Mouse (Mus musculus) lung, embryonic 14.5 days (tissue): Measurements from ENCODE around the gene Spns1. TPM values are rescaled to one million over a fixed set of nuclear protein-coding genes. Genes with fewer than 3 reads are reported as not detected.

Experiments used
- ATAC-seq: fragments of 200-750 bp; cut with Nextera tagmentation; 2 replicates; pipeline ENCODE4 v1.8.0; 2017; ENCODE audit warnings: mild to moderate bottlenecking, moderate TSS enrichment, moderate library complexity; ENCODE audit not compliant: insufficient read depth
- DNase-seq: peaks from one replicate; pipeline ENCODE4 v3.0.0-alpha.2; 2015
- H3K27ac ChIP-seq: fragments of 300-500 bp; sonication (generic); 2 replicates; pipeline ENCODE4 v1.5.1; 2014; ENCODE audit warnings: low read depth, mild to moderate bottlenecking, moderate library complexity
- H3K27me3 ChIP-seq: fragments of 300-500 bp; sonication (generic); 2 replicates; pipeline ENCODE4 v1.6.1; 2014; ENCODE audit warnings: low read length, control low read depth; ENCODE audit not compliant: insufficient read depth
- H3K36me3 ChIP-seq: fragments of 300-500 bp; sonication (generic); 2 replicates; pipeline ENCODE4 v1.6.1; 2014; ENCODE audit warnings: control low read depth; ENCODE audit not compliant: insufficient read depth
- H3K4me1 ChIP-seq: fragments of 300-500 bp; sonication (generic); 2 replicates; pipeline ENCODE4 v1.6.1; 2014; ENCODE audit warnings: antibody characterized with exemption, control low read depth; ENCODE audit not compliant: insufficient read depth
- H3K4me2 ChIP-seq: fragments of 300-500 bp; sonication (generic); 2 replicates; pipeline ENCODE4 v1.6.1; 2014; ENCODE audit warnings: mild to moderate bottlenecking
- H3K4me3 ChIP-seq: fragments of 300-500 bp; sonication (generic); 2 replicates; pipeline ENCODE4 v1.5.1; 2014; ENCODE audit warnings: low read depth, low read length
- H3K9ac ChIP-seq: fragments of 300-500 bp; sonication (generic); 2 replicates; pipeline ENCODE4 v1.6.1; 2014
- H3K9me3 ChIP-seq: fragments of 300-500 bp; sonication (generic); 2 replicates; pipeline ENCODE4 v1.6.1; 2016; ENCODE audit warnings: low read depth, low read length, control low read depth
- CTCF ChIP-seq: IDR thresholded peaks from 2 replicates; pipeline ENCODE4 v1.5.1; 2016; ENCODE audit warnings: antibody characterized with exemption, low read depth
- WGBS: fragments of 180-500 bp; shearing (Covaris S2); extraction: QIAGEN DNeasy Blood & Tissue Kit; methylation state at CpG from one replicate; pipeline ENCODE4 v1.1.7; 2014; 5-methylcytosine and 5-hydroxymethylcytosine counted together
- polyA plus RNA-seq: library from polyadenylated mRNA; unstranded; fragments of >200 nt; fragmentation: Nextera tagmentation; extraction: Ambion mirVana; gene quantifications from 2 replicates; pipeline ENCODE4 v1.2.1, GENCODE M21; 2014

Spns1 gene
- polyA plus RNA-seq, 1 experiment from 2014 or later = 46.0 TPM

DNA sequence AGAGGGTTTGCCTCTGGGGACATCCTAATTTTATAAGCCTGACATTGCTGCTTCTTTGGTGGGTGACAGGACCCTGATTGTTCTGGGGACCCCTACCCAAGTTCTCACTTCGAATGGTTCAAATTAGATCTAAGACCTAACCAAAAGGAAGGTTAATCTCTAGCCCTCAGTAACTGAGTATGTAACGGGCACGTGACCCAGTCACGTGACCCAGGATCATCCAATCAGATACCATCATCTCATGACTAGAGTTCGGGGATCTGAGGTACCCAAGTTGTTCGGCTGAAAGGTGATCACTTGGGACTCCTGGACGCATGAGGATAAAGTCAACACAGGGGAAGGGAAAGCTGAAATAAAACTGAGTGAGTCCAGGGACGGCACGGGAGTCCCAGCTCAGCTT lies 4.2 kb downstream of the Spns1 start:
- H3K27ac ChIP-seq = no peak overlapping the region
- H3K27me3 ChIP-seq = no peaks in the 10 kb centered on the region
- 83% methylated on average over 9 of the region's 9 CpGs for WGBS
- ATAC-seq (no peak), DNase-seq (no peak)
- no peak overlapping the region for H3K4me3 ChIP-seq
- H3K9me3 ChIP-seq = no peaks in the 10 kb centered on the region
- H3K4me2 ChIP-seq = no peak overlapping the region
- no peaks in the 10 kb centered on the region for H3K4me1 ChIP-seq
- H3K36me3 ChIP-seq = peaks cover 43% of the 10 kb centered on the region
- H3K9ac ChIP-seq = no peak overlapping the region
- no peak for TF ChIP-seq CTCF

DNA sequence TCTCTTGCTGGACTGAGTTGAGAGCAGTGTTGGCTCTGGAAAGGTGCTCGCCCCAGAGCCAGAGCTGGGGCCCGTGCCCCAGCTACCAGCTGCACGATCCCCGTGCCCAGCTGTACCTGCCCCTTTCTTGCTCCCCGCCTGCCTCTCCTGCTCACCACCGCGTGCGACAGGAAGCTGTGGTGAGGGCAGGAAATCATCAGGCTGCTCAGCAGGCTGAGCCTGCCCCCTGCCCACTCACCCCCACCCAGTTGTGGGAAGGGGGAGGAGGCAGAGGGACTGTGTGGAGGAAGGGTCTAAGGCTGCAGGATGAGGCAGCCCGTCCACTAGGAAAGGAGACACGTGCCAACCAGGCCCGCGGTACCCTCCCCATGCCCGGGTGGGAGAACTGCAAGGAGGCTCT lies 7.9 kb downstream of the Spns1 start, which contains the start of gene Lat:
Lat (minus strand) TSS at position 178 of the 400 bp plus-strand sequence.
- WGBS = 70% methylated on average over 12 of the region's 13 CpGs
- peaks cover 40% of the 10 kb centered on the region for H3K36me3 ChIP-seq

DNA sequence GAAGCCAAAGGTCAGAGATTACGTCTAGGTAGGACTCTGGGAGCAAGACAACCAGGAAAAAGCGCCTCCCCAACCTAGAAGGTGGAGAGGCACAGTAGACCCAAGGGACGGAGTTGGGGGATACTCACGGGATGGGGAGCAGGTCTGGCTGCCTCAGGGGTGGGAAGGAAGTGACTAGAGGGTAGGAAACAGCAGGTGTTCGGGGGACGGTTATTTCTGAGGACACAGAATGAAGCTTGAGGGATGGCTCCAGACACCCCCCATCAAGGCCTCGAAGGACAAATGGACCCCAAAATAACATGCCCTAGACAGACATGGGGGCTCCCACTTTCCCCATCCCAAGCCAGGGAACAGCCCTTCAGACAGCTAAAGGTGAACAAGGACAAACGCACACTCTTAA lies 8.9 kb downstream of the Spns1 start:
- 82% methylated on average over 8 of the region's 8 CpGs for WGBS
- Histone ChIP-seq H3K4me2 (no peak overlapping the region), H3K9ac (no peak overlapping the region), H3K4me3 (no peak overlapping the region), H3K9me3 (no peaks in the 10 kb centered on the region), H3K36me3 (peaks cover 34% of the 10 kb centered on the region), H3K27me3 (no peaks in the 10 kb centered on the region), H3K4me1 (no peaks in the 10 kb centered on the region), H3K27ac (no peak overlapping the region)
- ATAC-seq (no peak), DNase-seq (no peak)
- no peak for TF ChIP-seq CTCF

More for the DNA sequence above, 7.9 kb downstream of the Spns1 start, which contains the start of gene Lat:
- Histone ChIP-seq H3K9ac (no peak within 1 kb of the TSS), H3K27me3 (no peaks in the 10 kb centered on the region), H3K9me3 (no peaks in the 10 kb centered on the region), H3K4me2 (no peak within 1 kb of the TSS), H3K4me3 (no peak within 1 kb of the TSS), H3K4me1 (no peaks in the 10 kb centered on the region), H3K27ac (no peak within 1 kb of the TSS)
- no peak for TF ChIP-seq CTCF
- DNase-seq (no peak), ATAC-seq (no peak)

GRCm38 (mm10) chr7:126367636-126368035 lies 9.6 kb downstream of the Spns1 start:
- ATAC-seq = no peak
- no peak overlapping the region for H3K4me3 ChIP-seq
- no peak overlapping the region for H3K27ac ChIP-seq

DNA sequence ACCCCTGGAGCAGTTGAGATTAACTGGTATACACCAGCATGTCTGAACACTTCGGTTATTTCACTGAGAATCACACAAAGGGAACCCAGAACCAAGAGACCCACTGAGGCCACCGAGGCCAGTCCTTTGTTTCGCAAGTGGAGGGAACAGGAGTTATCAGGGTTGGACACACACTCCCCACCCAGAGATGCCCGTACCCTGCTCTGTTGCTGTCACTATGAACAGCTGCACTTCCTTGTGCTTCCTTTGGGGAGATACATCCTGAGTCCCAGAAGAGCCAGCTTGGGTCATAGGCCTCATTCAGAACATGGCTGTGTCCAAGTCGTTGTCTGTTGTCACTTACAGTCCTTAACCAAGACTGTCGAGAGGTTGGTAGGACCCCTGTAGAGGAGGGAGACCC lies 14.2 kb downstream of the Spns1 start:
- no peak for ATAC-seq
- Histone ChIP-seq H3K4me2 (no peak overlapping the region), H3K4me3 (no peak overlapping the region), H3K27me3 (no peaks in the 10 kb centered on the region), H3K9me3 (no peaks in the 10 kb centered on the region), H3K9ac (no peak overlapping the region), H3K27ac (no peak overlapping the region), H3K4me1 (no peaks in the 10 kb centered on the region), H3K36me3 (no peaks in the 10 kb centered on the region)
- TF ChIP-seq CTCF = no peak
- whole genome bisulfite sequencing = 85% methylated on average over 6 of the region's 6 CpGs
- no peak for DNase-seq

More at GRCm38 (mm10) chr7:126367636-126368035, 9.6 kb downstream of the Spns1 start:
- WGBS = 83% methylated on average over 10 of the region's 10 CpGs
- no peaks in the 10 kb centered on the region for H3K27me3 ChIP-seq
- no peaks in the 10 kb centered on the region for H3K4me1 ChIP-seq
- no peaks in the 10 kb centered on the region for H3K9me3 ChIP-seq
- no peak for DNase-seq
- H3K4me2 ChIP-seq = no peak overlapping the region
- TF ChIP-seq CTCF = no peak
- H3K36me3 ChIP-seq = peaks cover 32% of the 10 kb centered on the region
- H3K9ac ChIP-seq = no peak overlapping the region

DNA sequence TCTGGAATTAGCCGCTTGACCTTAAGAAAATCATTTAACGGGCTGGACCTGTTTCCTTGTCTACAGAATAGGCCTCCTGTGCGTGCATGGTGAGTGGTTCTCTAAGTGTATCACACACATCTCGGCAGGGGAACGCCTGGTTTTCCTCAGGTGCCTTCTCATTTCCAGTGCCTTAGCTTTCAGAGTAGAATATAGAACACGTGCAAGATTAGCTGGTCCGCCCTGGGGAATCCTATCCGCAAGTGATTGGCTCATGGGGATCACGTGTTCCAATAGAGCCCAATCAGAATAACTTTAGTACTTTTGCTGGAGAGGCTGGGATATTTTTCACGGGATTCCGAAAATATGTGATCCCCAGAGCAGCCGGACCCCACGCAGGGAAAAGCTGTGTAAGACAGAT lies 18.2 kb downstream of the Spns1 start:
- no peak for DNase-seq
- Histone ChIP-seq H3K36me3 (no peaks in the 10 kb centered on the region), H3K9ac (no peak overlapping the region), H3K4me1 (no peaks in the 10 kb centered on the region), H3K9me3 (no peaks in the 10 kb centered on the region), H3K27ac (no peak overlapping the region), H3K4me2 (no peak overlapping the region), H3K4me3 (no peak overlapping the region), H3K27me3 (no peaks in the 10 kb centered on the region)
- no peak for ATAC-seq
- WGBS = 63% methylated on average over 13 of the region's 13 CpGs
- no peak for TF ChIP-seq CTCF

DNA sequence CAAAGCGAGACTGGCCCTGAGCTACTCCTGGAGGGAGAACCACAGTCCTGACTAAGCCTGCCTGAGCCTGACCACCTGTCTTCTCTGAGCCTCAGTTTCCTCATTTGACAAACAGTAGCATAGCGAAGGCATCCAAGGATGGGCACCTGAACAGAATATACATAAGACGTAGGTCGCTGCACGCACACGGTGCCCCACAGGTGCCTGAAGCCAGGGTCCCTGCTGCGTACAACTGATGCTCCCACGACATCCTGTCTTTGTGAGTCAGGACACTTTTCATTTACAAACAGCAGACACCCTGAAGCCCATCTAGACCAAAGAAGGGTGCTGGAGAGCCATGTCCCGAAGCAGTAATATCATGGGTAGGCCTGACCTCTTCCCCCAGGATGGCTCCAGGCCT lies 18.8 kb downstream of the Spns1 start:
- Histone ChIP-seq H3K36me3 (no peaks in the 10 kb centered on the region), H3K4me1 (no peaks in the 10 kb centered on the region), H3K4me2 (no peak overlapping the region), H3K9me3 (no peaks in the 10 kb centered on the region), H3K9ac (no peak overlapping the region), H3K4me3 (no peak overlapping the region), H3K27ac (no peak overlapping the region), H3K27me3 (no peaks in the 10 kb centered on the region)
- ATAC-seq (no peak), DNase-seq (no peak)
- no peak for TF ChIP-seq CTCF
- 89% methylated on average over 9 of the region's 9 CpGs for WGBS

DNA sequence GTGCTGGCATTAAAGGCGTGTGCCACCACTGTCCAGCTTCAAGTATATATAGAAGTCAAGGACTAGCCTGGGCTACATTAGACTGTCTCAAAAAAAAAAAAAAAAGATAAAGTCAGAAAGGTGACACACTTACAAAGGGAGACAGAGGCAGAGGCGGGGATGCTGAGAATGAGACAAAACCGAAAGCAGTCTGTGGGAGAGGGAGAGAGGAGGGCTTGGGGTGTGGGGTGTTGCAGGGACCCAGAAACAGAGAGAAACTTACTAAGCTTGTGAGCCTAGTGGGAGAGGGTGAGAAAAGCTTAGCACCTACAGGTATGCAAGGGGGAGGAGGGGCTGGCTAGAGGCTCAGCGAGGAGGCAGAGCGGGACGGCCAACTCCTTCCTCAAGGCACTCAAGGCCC lies 19.4 kb downstream of the Spns1 start:
- WGBS = 81% methylated on average over 6 of the region's 6 CpGs
- H3K9me3 ChIP-seq = no peaks in the 10 kb centered on the region
- H3K4me1 ChIP-seq = no peaks in the 10 kb centered on the region
- no peak overlapping the region for H3K4me3 ChIP-seq
- no peak overlapping the region for H3K27ac ChIP-seq
- ATAC-seq = no peak
- H3K4me2 ChIP-seq = no peak overlapping the region
- TF ChIP-seq CTCF = no peak
- no peaks in the 10 kb centered on the region for H3K36me3 ChIP-seq
- no peak overlapping the region for H3K9ac ChIP-seq
- no peak for DNase-seq
- no peaks in the 10 kb centered on the region for H3K27me3 ChIP-seq
